Mouse (Mus musculus) heart, adult 2 months (tissue): ENCODE data around the gene Lpcat3.

Experiments
- CTCF ChIP-seq: fragments of 200-600 bp; IDR thresholded peaks from 2 replicates; pipeline ENCODE4 v1.8.1; 2022; ENCODE audit warnings: antibody characterized with exemption, mild to moderate bottlenecking, moderate library complexity
- POLR2A ChIP-seq: fragments of 200-500 bp; IDR thresholded peaks from 2 replicates; pipeline ENCODE4 v1.6.1; 2011; ENCODE audit warnings: mild to moderate bottlenecking, low read depth, low read length, control low read depth; ENCODE audit not compliant: insufficient read depth

- TF ChIP-seq POLR2A (no peak), CTCF (no peak)
These were observed 39.4 kb downstream of the Lpcat3 start for GRCm38 (mm10) chr6:124702102-124702783.
